Mouse (Mus musculus) ES-E14 (cell line): ENCODE data around the gene B130006D01Rik. TPM values are rescaled to one million over a fixed set of nuclear protein-coding genes. Genes with fewer than 3 reads are reported as not detected.

Experiments
- DNase-seq: peaks from one replicate; pipeline ENCODE4 v3.0.0-alpha.2; 2013; ENCODE audit warnings: low read depth, low spot score
- H3K27ac ChIP-seq: 2 replicates; pipeline ENCODE4 v1.5.1; 2012; ENCODE audit warnings: low read depth, mild to moderate bottlenecking, low read length, moderate library complexity, mixed read lengths; ENCODE audit not compliant: poor library complexity, insufficient read depth, severe bottlenecking
- H3K36me3 ChIP-seq: 2 replicates; pipeline ENCODE4 v1.6.1; 2012; ENCODE audit warnings: mild to moderate bottlenecking, low read length, moderate library complexity, mixed read lengths; ENCODE audit not compliant: control insufficient read depth, poor library complexity, insufficient read depth, severe bottlenecking
- H3K4me1 ChIP-seq, 2 experiments: fragments of 150-350 bp in 1 of 2; sonication (generic) in 1 of 2; 2 replicates each; pipeline ENCODE4 v1.6.1; 2012; ENCODE audit warnings: low read length in 2 of 2, mild to moderate bottlenecking in 1 of 2, mixed read lengths in 1 of 2; ENCODE audit not compliant: control insufficient read depth in 2 of 2, insufficient read depth in 2 of 2, poor library complexity in 1 of 2
- H3K4me3 ChIP-seq, 2 experiments: fragments of 150-350 bp in 1 of 2; sonication (generic) in 1 of 2; 2 replicates each; pipeline ENCODE4 v1.5.1; 2012; ENCODE audit warnings: low read length in 2 of 2, low read depth in 1 of 2, mild to moderate bottlenecking in 1 of 2, mixed read lengths in 1 of 2; ENCODE audit not compliant: insufficient read depth in 1 of 2, poor library complexity in 1 of 2, severe bottlenecking in 1 of 2
- H3K9ac ChIP-seq: 2 replicates; pipeline ENCODE4 v1.6.1; 2012; ENCODE audit warnings: low read depth, mild to moderate bottlenecking, low read length, mixed read lengths; ENCODE audit not compliant: poor library complexity, insufficient read depth, severe bottlenecking
- H3K9me3 ChIP-seq: fragments of 150-350 bp; sonication (generic); 2 replicates; pipeline ENCODE4 v1.6.1; 2012; ENCODE audit warnings: low read depth, mild to moderate bottlenecking, low read length; ENCODE audit not compliant: control insufficient read depth, insufficient read depth
- CHD2 ChIP-seq: IDR thresholded peaks from 2 replicates; pipeline ENCODE4 v1.6.1; 2014; ENCODE audit warnings: mild to moderate bottlenecking, low read depth, low read length, inconsistent platforms
- HCFC1 ChIP-seq: IDR thresholded peaks from 2 replicates; pipeline ENCODE4 v1.6.1; 2012; ENCODE audit warnings: low read length, inconsistent platforms, borderline replicate concordance; ENCODE audit not compliant: insufficient read depth
- MAFK ChIP-seq: IDR thresholded peaks from 2 replicates; pipeline ENCODE4 v1.6.1; 2014; ENCODE audit warnings: mild to moderate bottlenecking, low read depth, low read length, inconsistent platforms; ENCODE audit not compliant: insufficient read depth
- ZC3H11A ChIP-seq: IDR thresholded peaks from 2 replicates; pipeline ENCODE4 v1.6.1; 2012; ENCODE audit warnings: low read depth, mild to moderate bottlenecking, inconsistent platforms, low read length, borderline replicate concordance
- ZNF384 ChIP-seq: IDR thresholded peaks from 2 replicates; pipeline ENCODE4 v1.6.1; 2012; ENCODE audit warnings: low read depth, low read length, inconsistent platforms
- in situ Hi-C, 2 experiments: fragments of 600-800 bp; cut with MboI; formaldehyde crosslinking; loops; one replicate each; pipeline ENCODE4 v1.15.1; 2025; ENCODE audit warnings: low sequenced_read_pairs in 2 of 2, inconsistent platforms in 1 of 2; ENCODE audit not compliant: unreplicated experiment in 2 of 2
- total RNA-seq: library from RNA; depleted of rRNA; stranded (reverse); fragments of 300-350 nt; gene quantifications from 2 replicates; pipeline ENCODE4 v1.2.3, GENCODE M21; 2012

B130006D01Rik gene
- total RNA-seq, 1 experiment = 1.5 TPM

- Histone ChIP-seq H3K9ac (no peak overlapping the region), H3K9me3 (no peaks in the 10 kb centered on the region), H3K4me3 (no peak overlapping the region), H3K4me1 (peaks cover 2 to 13% of the 10 kb centered on the region in 2 experiments; a peak in 1 of 4 replicates), H3K36me3 (peaks cover 36% of the 10 kb centered on the region), H3K27ac (no peak overlapping the region)
- in situ Hi-C loops = no loop called here
- TF ChIP-seq ZC3H11A (no peak), ZNF384 (no peak), HCFC1 (no peak), CHD2 (no peak), MAFK (no peak)
- DNase-seq = no peak
Measured at GRCm38 (mm10) chr11:95681995-95682601, 41.3 kb upstream of the B130006D01Rik start.

DNA sequence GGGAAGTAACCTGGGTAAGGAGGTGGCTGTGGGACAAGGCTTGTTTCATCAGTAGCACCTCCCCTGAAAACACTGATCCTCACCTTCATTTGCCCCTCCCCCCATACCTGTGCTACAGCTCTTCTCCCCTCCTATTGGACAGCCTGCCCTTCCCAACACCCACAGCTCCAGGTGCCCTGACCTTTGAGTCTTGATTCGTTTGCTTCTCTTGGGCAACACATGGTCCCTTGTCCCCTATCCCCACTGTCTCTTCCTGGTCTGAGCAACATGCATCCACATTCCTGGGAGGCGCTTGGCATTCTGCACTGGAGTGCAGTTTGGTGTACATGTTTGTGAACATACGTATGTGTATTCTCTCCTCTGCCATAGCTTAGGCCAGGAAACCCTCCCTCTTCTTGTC, 40.4 kb upstream of the B130006D01Rik start:
- peaks cover 28% of the 10 kb centered on the region for H3K36me3 ChIP-seq
- TF ChIP-seq HCFC1 = no peak
- no peak for TF ChIP-seq CHD2
- TF ChIP-seq MAFK = no peak
- TF ChIP-seq ZNF384 = no peak
- no peak for TF ChIP-seq ZC3H11A
- DNase-seq = no peak
- peaks cover 2 to 13% of the 10 kb centered on the region in 2 experiments; a peak in 1 of 4 replicates for H3K4me1 ChIP-seq
- no peak overlapping the region for H3K9ac ChIP-seq
- no peak overlapping the region for H3K4me3 ChIP-seq
- H3K9me3 ChIP-seq = no peaks in the 10 kb centered on the region
- in situ Hi-C loops = no loop called here
- no peak overlapping the region for H3K27ac ChIP-seq

- TF ChIP-seq HCFC1 (no peak), MAFK (no peak), ZC3H11A (peak; percentile 54; the same call in 1 of the 2 replicates), CHD2 (no peak), ZNF384 (no peak)
- in situ Hi-C loops = loop anchor here in 1 of 2 experiments (5.0 kb wide), 1 partner anchor 66 kb away; no protein-coding TSS in a partner anchor
- Histone ChIP-seq H3K4me1 (peaks cover 4 to 16% of the 10 kb centered on the region in 2 experiments; a peak in 1 of 4 replicates), H3K27ac (no peak overlapping the region), H3K36me3 (peaks cover 4% of the 10 kb centered on the region), H3K9ac (no peak overlapping the region; the same call in 1 of the 2 replicates), H3K9me3 (no peaks in the 10 kb centered on the region), H3K4me3 (no peak overlapping the region)
- peak; percentile 70 for DNase-seq
Measured at GRCm38 (mm10) chr11:95686031-95686430, 37.4 kb upstream of the B130006D01Rik start.

DNA sequence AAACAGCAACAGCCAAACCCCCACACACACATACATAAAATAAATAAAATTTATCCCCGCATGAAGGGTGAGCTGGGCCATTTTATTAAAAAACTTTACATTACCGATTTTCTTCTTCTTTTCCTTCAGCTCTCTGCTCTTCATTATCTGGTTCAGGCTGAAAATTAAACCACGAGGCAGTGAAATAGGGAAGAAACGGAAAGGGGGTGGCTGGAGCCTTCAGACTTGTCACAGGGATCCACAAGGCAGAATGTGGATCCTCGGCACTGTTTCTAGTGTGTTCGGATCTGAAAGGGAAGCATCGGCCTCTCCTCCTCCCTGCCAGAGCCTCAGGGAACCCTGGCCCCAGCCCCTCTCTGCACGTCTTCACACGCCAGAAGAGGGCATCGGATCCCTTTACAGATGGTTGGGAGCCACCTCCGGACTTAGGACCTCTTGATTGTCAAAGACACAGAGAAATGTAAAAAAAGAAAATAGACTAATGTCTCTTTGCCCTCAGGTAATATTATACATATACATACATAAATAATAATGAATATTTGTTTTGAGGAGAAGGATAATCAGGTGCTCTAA, 36.2 kb upstream of the B130006D01Rik start:
- no peak for TF ChIP-seq ZNF384
- H3K4me3 ChIP-seq = no peak overlapping the region
- H3K9ac ChIP-seq = no peak overlapping the region
- DNase-seq = no peak
- H3K9me3 ChIP-seq = no peaks in the 10 kb centered on the region
- in situ Hi-C loops = loop anchor here in 1 of 2 experiments (5.0 kb wide), 1 partner anchor 65 kb away; no protein-coding TSS in a partner anchor
- H3K27ac ChIP-seq = no peak overlapping the region
- H3K4me1 ChIP-seq = peaks cover 3 to 12% of the 10 kb centered on the region in 2 experiments; a peak in 1 of 4 replicates
- H3K36me3 ChIP-seq = no peaks in the 10 kb centered on the region
